Mouse (Mus musculus) cortical plate, adult 2 months (tissue): ENCODE data around the gene 6430548M08Rik.

ENCODE experiments used
- CTCF ChIP-seq: fragments of 200-500 bp; IDR thresholded peaks from 2 replicates; pipeline ENCODE4 v1.5.1; 2011; ENCODE audit warnings: mild to moderate bottlenecking, control low read depth, low read length; ENCODE audit not compliant: insufficient read depth; ENCODE audit errors: extremely low read depth
- POLR2A ChIP-seq: fragments of 200-500 bp; IDR thresholded peaks from 2 replicates; pipeline ENCODE4 v1.6.1; 2011; ENCODE audit warnings: mild to moderate bottlenecking, low read length, control low read depth; ENCODE audit not compliant: insufficient read depth; ENCODE audit errors: extremely low read depth

- TF ChIP-seq CTCF: no peak
- TF ChIP-seq POLR2A: no peak
These were observed 38.7 kb downstream of the 6430548M08Rik start for GRCm38 (mm10) chr8:120152636-120153035.
